Mouse (Mus musculus): ENCODE data around the gene Prtg. TPM values are rescaled to one million over a fixed set of nuclear protein-coding genes. Genes with fewer than 3 reads are reported as not detected.

The Prtg gene
- 3.6 and 4.4 TPM in 2 replicates for polyA plus RNA-seq (2014; fragmentation: Nextera tagmentation; extraction: Ambion mirVana)

DNA sequence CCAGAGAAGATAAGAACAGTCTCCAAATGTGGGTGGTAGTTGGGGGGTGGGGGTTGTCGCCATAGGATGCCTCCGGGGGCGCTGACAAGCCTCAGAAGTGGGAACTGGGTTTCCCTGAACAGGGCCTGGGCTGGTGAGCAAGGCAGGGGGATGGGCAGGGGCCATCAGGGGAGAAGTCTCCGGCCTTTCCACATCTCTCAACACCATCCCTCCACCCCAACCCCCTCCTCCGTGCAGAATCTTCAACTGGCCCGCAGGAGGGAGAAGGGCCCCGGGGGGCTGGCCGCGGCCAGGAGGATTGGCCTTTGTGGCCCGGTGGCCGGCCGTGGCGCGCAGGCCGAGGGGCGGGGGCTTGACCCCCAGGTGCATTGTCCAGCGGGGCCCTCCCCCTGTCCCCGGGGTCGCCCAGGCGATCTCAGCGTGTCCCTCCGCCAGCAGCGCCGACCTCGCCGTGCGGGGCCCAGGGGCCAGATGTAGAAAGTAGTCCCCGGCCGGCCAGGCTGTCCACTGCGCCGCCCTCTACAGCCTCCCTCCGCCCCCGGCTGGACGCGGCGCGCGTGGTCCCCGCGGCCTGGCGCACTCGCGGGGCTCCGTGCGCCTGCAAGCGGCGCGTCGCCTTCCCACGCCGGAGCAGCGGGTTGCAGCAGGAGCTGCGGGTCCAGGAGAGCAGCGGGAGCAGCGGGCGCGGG lies at the start of gene Prtg:
Gene Prtg (plus strand): TSS at position 144 of the 689 bp plus-strand sequence.
- H3K36me3 ChIP-seq (ENCODE audit: control insufficient read depth, insufficient read depth, low read length) = no peaks in the 10 kb centered on the region
- H3K4me1 ChIP-seq (ENCODE audit: control insufficient read depth, insufficient read depth, low read length) = peaks cover 24% of the 10 kb centered on the region
- H3K9ac ChIP-seq (ENCODE audit: low read length) = peak within 1 kb of the TSS; percentile 95
- under 1% methylated on average over 40 of the region's 57 CpGs for WGBS
- DNase-seq (ENCODE audit: low spot score) = peak; percentile 82
- H3K4me3 ChIP-seq (ENCODE audit: low read depth, low read length) = peak within 1 kb of the TSS; percentile 90
- peak within 1 kb of the TSS; percentile 90 for H3K4me2 ChIP-seq (ENCODE audit: low read depth)
- no peaks in the 10 kb centered on the region for H3K27me3 ChIP-seq (ENCODE audit: control insufficient read depth, insufficient read depth, low read length)
- ATAC-seq (ENCODE audit: insufficient read depth, low FRiP score, low TSS enrichment) = peak; percentile 79
- peak within 1 kb of the TSS; percentile 95 for H3K27ac ChIP-seq (ENCODE audit: low read depth, low read length)
- no peaks in the 10 kb centered on the region for H3K9me3 ChIP-seq (ENCODE audit: control insufficient read depth, low read length)

GRCm38 (mm10) chr9:72757143-72757542 lies 49.5 kb upstream of the Prtg start:
- Histone ChIP-seq H3K4me2 (ENCODE audit: low read depth) (no peak overlapping the region), H3K27ac (ENCODE audit: low read depth, low read length) (no peak overlapping the region), H3K4me3 (ENCODE audit: low read depth, low read length) (no peak overlapping the region), H3K36me3 (ENCODE audit: control insufficient read depth, insufficient read depth, low read length) (no peaks in the 10 kb centered on the region), H3K9me3 (ENCODE audit: control insufficient read depth, low read length) (no peaks in the 10 kb centered on the region), H3K9ac (ENCODE audit: low read length) (no peak overlapping the region), H3K27me3 (ENCODE audit: control insufficient read depth, insufficient read depth, low read length) (no peaks in the 10 kb centered on the region), H3K4me1 (ENCODE audit: control insufficient read depth, insufficient read depth, low read length) (0 out of 2 replicates have a peak, but pooled peaks cover 4% of the 10 kb centered on the region)
- 85% methylated on average over 5 of the region's 5 CpGs for WGBS
- ATAC-seq (ENCODE audit: insufficient read depth, low FRiP score, low TSS enrichment) (no peak), DNase-seq (ENCODE audit: low spot score) (no peak)

- Histone ChIP-seq H3K9ac (ENCODE audit: low read length) (no peak overlapping the region), H3K36me3 (ENCODE audit: control insufficient read depth, insufficient read depth, low read length) (no peaks in the 10 kb centered on the region), H3K4me1 (ENCODE audit: control insufficient read depth, insufficient read depth, low read length) (peaks cover 7% of the 10 kb centered on the region; the same call in 1 of the 2 replicates), H3K4me2 (ENCODE audit: low read depth) (no peak overlapping the region), H3K9me3 (ENCODE audit: control insufficient read depth, low read length) (no peaks in the 10 kb centered on the region), H3K27ac (ENCODE audit: low read depth, low read length) (no peak overlapping the region), H3K4me3 (ENCODE audit: low read depth, low read length) (no peak overlapping the region), H3K27me3 (ENCODE audit: control insufficient read depth, insufficient read depth, low read length) (no peaks in the 10 kb centered on the region)
- no peak for ATAC-seq (ENCODE audit: insufficient read depth, low FRiP score, low TSS enrichment)
- peak; percentile 49 for DNase-seq (ENCODE audit: low spot score)
- WGBS = 44% methylated on average over 8 of the region's 8 CpGs
These were observed 48.0 kb upstream of the Prtg start for GRCm38 (mm10) chr9:72758705-72759131.

DNA sequence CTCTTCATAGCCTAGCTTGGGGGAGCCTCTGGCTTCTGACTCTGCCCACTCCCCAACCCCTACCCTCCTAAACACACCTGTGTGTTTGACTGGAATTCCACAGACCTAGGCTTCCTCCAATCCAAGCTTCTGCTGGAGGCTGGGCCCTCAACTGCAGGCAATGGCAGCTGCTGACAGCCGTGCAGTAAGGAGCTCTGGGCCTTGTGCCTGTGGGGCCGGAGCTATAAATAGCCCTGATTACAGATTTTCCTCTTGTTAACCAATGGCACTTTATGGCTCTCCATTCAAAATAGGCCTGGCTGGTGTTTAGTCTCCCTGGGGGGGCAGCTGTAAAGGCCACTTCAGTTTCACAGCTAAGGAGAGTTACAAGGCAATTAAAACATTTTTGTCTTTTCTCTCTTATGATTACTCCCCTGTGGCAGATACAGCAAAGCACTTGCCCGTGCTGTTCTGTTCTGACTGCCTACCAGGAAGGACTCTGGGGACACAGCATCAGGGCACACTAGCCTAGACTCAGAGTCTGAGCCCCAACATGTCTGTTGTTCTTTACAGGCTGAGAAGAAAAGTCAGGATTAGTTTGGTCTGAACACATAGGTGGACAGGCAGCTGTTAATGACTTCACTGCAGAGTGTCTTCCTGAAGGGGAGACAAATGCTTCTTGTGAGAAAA lies 43.5 kb upstream of the Prtg start:
- peak; percentile 51; the same call in 1 of the 2 replicates for ATAC-seq (ENCODE audit: insufficient read depth, low FRiP score, low TSS enrichment)
- Histone ChIP-seq H3K27ac (ENCODE audit: low read depth, low read length) (no peak overlapping the region), H3K36me3 (ENCODE audit: control insufficient read depth, insufficient read depth, low read length) (no peaks in the 10 kb centered on the region), H3K4me1 (ENCODE audit: control insufficient read depth, insufficient read depth, low read length) (peaks cover 7% of the 10 kb centered on the region; the same call in 1 of the 2 replicates), H3K4me3 (ENCODE audit: low read depth, low read length) (no peak overlapping the region), H3K9me3 (ENCODE audit: control insufficient read depth, low read length) (no peaks in the 10 kb centered on the region), H3K27me3 (ENCODE audit: control insufficient read depth, insufficient read depth, low read length) (no peaks in the 10 kb centered on the region), H3K4me2 (ENCODE audit: low read depth) (no peak overlapping the region), H3K9ac (ENCODE audit: low read length) (peak overlapping the region; percentile 15; the same call in 1 of the 2 replicates)
- WGBS = 4% methylated on average over 3 of the region's 3 CpGs
- no peak for DNase-seq (ENCODE audit: low spot score)

GRCm38 (mm10) chr9:72766789-72767349 lies 39.8 kb upstream of the Prtg start:
- peak; percentile 52; the same call in 1 of the 2 replicates for ATAC-seq (ENCODE audit: insufficient read depth, low FRiP score, low TSS enrichment)
- WGBS = under 1% methylated on average over 17 of the region's 17 CpGs
- Histone ChIP-seq H3K9ac (ENCODE audit: low read length) (peak overlapping the region; percentile 41), H3K4me1 (ENCODE audit: control insufficient read depth, insufficient read depth, low read length) (peaks cover 3% of the 10 kb centered on the region; the same call in 1 of the 2 replicates), H3K4me3 (ENCODE audit: low read depth, low read length) (0 out of 2 replicates have a peak overlapping the region, but pooled peaks have one; percentile 15), H3K9me3 (ENCODE audit: control insufficient read depth, low read length) (no peaks in the 10 kb centered on the region), H3K36me3 (ENCODE audit: control insufficient read depth, insufficient read depth, low read length) (no peaks in the 10 kb centered on the region), H3K27ac (ENCODE audit: low read depth, low read length) (no peak overlapping the region), H3K27me3 (ENCODE audit: control insufficient read depth, insufficient read depth, low read length) (no peaks in the 10 kb centered on the region), H3K4me2 (ENCODE audit: low read depth) (peak overlapping the region; percentile 47)
- peak; percentile 89 for DNase-seq (ENCODE audit: low spot score)

DNA sequence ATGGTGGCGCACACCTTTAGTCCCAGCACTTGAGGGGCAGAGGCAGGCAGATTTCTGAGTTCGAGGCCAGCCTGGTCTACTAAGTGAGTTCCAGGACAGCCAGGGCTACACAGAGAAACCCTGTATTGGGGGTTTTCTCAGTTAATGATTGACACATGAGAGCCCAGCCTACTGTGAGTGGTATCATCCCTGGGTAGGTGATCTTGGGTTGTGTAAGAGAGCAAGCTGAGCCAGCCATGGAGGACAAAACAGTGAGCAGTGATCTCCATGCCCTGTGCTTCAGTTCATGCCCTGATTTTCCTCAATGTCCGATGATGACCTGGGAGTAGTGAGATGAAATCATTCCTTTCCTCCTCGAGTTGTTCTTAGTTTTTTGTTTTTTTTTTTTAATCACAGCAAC lies 31.7 kb upstream of the Prtg start:
- no peaks in the 10 kb centered on the region for H3K9me3 ChIP-seq (ENCODE audit: control insufficient read depth, low read length)
- no peak overlapping the region for H3K4me3 ChIP-seq (ENCODE audit: low read depth, low read length)
- no peak overlapping the region for H3K27ac ChIP-seq (ENCODE audit: low read depth, low read length)
- H3K4me1 ChIP-seq (ENCODE audit: control insufficient read depth, insufficient read depth, low read length) = peaks cover 7% of the 10 kb centered on the region; the same call in 1 of the 2 replicates
- ATAC-seq (ENCODE audit: insufficient read depth, low FRiP score, low TSS enrichment) (no peak), DNase-seq (ENCODE audit: low spot score) (no peak)
- no peak overlapping the region for H3K9ac ChIP-seq (ENCODE audit: low read length)
- no peaks in the 10 kb centered on the region for H3K36me3 ChIP-seq (ENCODE audit: control insufficient read depth, insufficient read depth, low read length)
- no peaks in the 10 kb centered on the region for H3K27me3 ChIP-seq (ENCODE audit: control insufficient read depth, insufficient read depth, low read length)
- 87% methylated on average over 4 of the region's 4 CpGs for WGBS
- no peak overlapping the region for H3K4me2 ChIP-seq (ENCODE audit: low read depth)

GRCm38 (mm10) chr9:72779004-72779403 lies 27.7 kb upstream of the Prtg start:
- 53% methylated on average over 11 of the region's 11 CpGs for WGBS
- Histone ChIP-seq H3K4me1 (ENCODE audit: control insufficient read depth, insufficient read depth, low read length) (peaks cover 21% of the 10 kb centered on the region), H3K9ac (ENCODE audit: low read length) (no peak overlapping the region), H3K9me3 (ENCODE audit: control insufficient read depth, low read length) (no peaks in the 10 kb centered on the region), H3K27ac (ENCODE audit: low read depth, low read length) (no peak overlapping the region), H3K27me3 (ENCODE audit: control insufficient read depth, insufficient read depth, low read length) (no peaks in the 10 kb centered on the region), H3K4me2 (ENCODE audit: low read depth) (no peak overlapping the region), H3K36me3 (ENCODE audit: control insufficient read depth, insufficient read depth, low read length) (no peaks in the 10 kb centered on the region), H3K4me3 (ENCODE audit: low read depth, low read length) (no peak overlapping the region)
- ATAC-seq (ENCODE audit: insufficient read depth, low FRiP score, low TSS enrichment) (no peak), DNase-seq (ENCODE audit: low spot score) (no peak)

GRCm38 (mm10) chr9:72779733-72780132 lies 26.9 kb upstream of the Prtg start:
- Histone ChIP-seq H3K9me3 (ENCODE audit: control insufficient read depth, low read length) (no peaks in the 10 kb centered on the region), H3K4me1 (ENCODE audit: control insufficient read depth, insufficient read depth, low read length) (peaks cover 21% of the 10 kb centered on the region), H3K27ac (ENCODE audit: low read depth, low read length) (no peak overlapping the region), H3K4me2 (ENCODE audit: low read depth) (no peak overlapping the region), H3K27me3 (ENCODE audit: control insufficient read depth, insufficient read depth, low read length) (no peaks in the 10 kb centered on the region), H3K4me3 (ENCODE audit: low read depth, low read length) (no peak overlapping the region), H3K36me3 (ENCODE audit: control insufficient read depth, insufficient read depth, low read length) (no peaks in the 10 kb centered on the region), H3K9ac (ENCODE audit: low read length) (no peak overlapping the region)
- no peak for ATAC-seq (ENCODE audit: insufficient read depth, low FRiP score, low TSS enrichment)
- DNase-seq (ENCODE audit: low spot score) = peak; percentile 24
- WGBS = 8% methylated on average over 4 of the region's 4 CpGs

Measured in neural tube, embryonic 11.5 days (tissue).